In the genomic region with DNA sequence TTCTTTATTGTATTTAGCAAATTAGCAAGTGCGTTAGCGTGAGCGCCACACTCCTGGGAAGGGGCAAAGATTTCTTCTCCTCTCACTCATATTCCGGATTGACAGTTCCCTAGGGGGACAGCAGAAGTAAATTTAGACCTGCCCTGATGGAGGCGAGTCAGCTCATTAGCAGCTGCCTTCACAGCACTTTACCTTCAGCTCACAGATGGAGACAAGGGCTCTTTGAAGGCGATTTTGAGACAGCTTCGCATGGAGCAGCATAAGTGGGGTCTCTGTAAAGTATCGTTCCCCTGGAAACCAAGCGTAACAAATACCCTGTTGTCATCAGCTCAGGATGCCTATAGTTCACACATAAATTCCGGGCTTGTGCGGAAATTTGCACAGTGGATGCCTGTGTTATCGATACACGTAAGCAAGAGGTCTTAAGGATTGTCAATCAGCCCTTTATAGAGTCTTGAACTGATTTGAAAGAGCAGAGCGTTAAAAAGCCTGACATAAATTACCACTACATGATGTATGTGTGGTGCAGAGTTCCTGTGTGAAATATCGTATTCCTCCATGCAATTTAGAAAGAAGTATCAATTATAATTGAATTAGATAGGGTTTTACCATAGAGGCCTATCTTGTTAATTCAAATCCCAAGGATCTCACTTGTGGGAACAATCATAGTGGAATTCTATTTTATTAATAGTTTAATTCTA, we compare ENCODE assay signal across 13 mouse cellular contexts.
DNase-seq lines count a peak whose midpoint lies in the region; ATAC-seq and TF ChIP-seq lines count a peak whose summit lies in the region.
"Had no signal": no experiment of that assay in that cellular context is flagged by ENCODE, and none has a peak within 500 bp of the region (broad histone marks: within the 10 kb centered on the region; RNA-seq: fewer than 3 reads in every experiment).

No protein-coding gene starts in this region.

- H3K4me3 ChIP-seq in liver, postnatal 0 days (ENCODE audit: low read depth, low read length): no peak overlapping the region

- no peak overlapping the region for H3K27ac ChIP-seq in liver, postnatal 0 days (ENCODE audit: low read depth)

- WGBS in liver, postnatal 0 days (ENCODE audit: insufficient replicate concordance): 77% methylated on average over 15 of the region's 15 CpGs

- TF ChIP-seq CTCF in liver, postnatal 0 days (IDR thresholded peaks at IDR 0.05; ENCODE audit: low read depth): no peak

- H3K4me2 ChIP-seq in liver, postnatal 0 days (ENCODE audit: low read depth, low read length): no peak overlapping the region
- H3K4me2 ChIP-seq: lung, embryonic 14.5 days had no signal

- intact Hi-C loops in heart, postnatal 36 days (cut with DNase I): no loop called here

- H3K36me3 ChIP-seq in liver, postnatal 0 days (replicated peaks; ENCODE audit: insufficient read depth, low read length): no peaks in the 10 kb centered on the region

- DNase-seq in retina, postnatal 1 day: peak; percentile 63
- no peak for DNase-seq in retina, embryonic 14.5 days (ENCODE audit: low spot score)
- peak; percentile 80 for DNase-seq in forelimb bud, embryonic 11.5 days (ENCODE audit: low read depth, low spot score)
- DNase-seq in mesoderm, embryonic 11.5 days (ENCODE audit: low read depth, low spot score): peak; percentile 69
- no peak for DNase-seq in gastrocnemius, postnatal 4 days (ENCODE audit: low spot score in 2 of 2)
- DNase-seq in liver, postnatal 0 days: no peak
- no peak for DNase-seq in cerebellum, postnatal 36 days
- no peak for DNase-seq in heart, postnatal 36 days
- DNase-seq: adrenal gland, postnatal 25 days; cerebellum, adult 9-11 months; gastrocnemius, postnatal 10 days; lung, embryonic 14.5 days; right cerebral cortex, adult 18-20 months had no signal

- H3K9me3 ChIP-seq in liver, postnatal 0 days (ENCODE audit: low read length): no peaks in the 10 kb centered on the region

- ATAC-seq in liver, postnatal 0 days: no peak

- no peaks in the 10 kb centered on the region for H3K4me1 ChIP-seq in liver, postnatal 0 days (ENCODE audit: insufficient read depth)

- no peaks in the 10 kb centered on the region for H3K27me3 ChIP-seq in liver, postnatal 0 days (ENCODE audit: insufficient read depth, low read length)

- no peak overlapping the region for H3K9ac ChIP-seq in liver, postnatal 0 days (replicated peaks)
- H3K9ac ChIP-seq: lung, embryonic 14.5 days had no signal

- no peak for TF ChIP-seq EP300 in liver, postnatal 0 days (IDR thresholded peaks at IDR 0.05; ENCODE audit: low read depth)

Comparison
In these comparisons a context has a peak if more than half of its experiments do, and no peak if none do; other contexts are left out.
1. DNase-seq: peak in retina, postnatal 1 day (single experiment), forelimb bud, embryonic 11.5 days (single experiment) and mesoderm, embryonic 11.5 days (single experiment); none in retina, embryonic 14.5 days (single experiment), gastrocnemius, postnatal 4 days (0 of 2), liver, postnatal 0 days (single experiment), cerebellum, postnatal 36 days (0 of 2) and heart, postnatal 36 days (0 of 2).